Mouse (Mus musculus) kidney, adult 2 months (tissue): ENCODE measurements around the gene Gm4724. TPM values are rescaled to one million over a fixed set of nuclear protein-coding genes. Genes with fewer than 3 reads are reported as not detected.
"Not testable (repeated sequence)": the region's sequence is repeated elsewhere in the genome, so short reads cannot be mapped to it uniquely, and the experiment has no call there.

Source experiments
- DNase-seq: peaks from one replicate; pipeline ENCODE4 v3.0.0; 2021
- H3K27ac ChIP-seq: fragments of 200-500 bp; 2 replicates; pipeline ENCODE4 v1.5.1; 2012; ENCODE audit warnings: low read depth, low read length, control low read depth, inconsistent platforms; ENCODE audit not compliant: insufficient read depth
- H3K27me3 ChIP-seq: fragments of 200-500 bp; replicated peaks from 2 replicates; pipeline ENCODE4 v1.6.1; 2012; ENCODE audit warnings: mild to moderate bottlenecking, moderate library complexity, low read length, inconsistent platforms; ENCODE audit not compliant: control insufficient read depth, insufficient read depth
- H3K36me3 ChIP-seq: fragments of 200-500 bp; 2 replicates; pipeline ENCODE4 v1.6.1; 2012; ENCODE audit warnings: mild to moderate bottlenecking, moderate library complexity, low read length, inconsistent platforms; ENCODE audit not compliant: control insufficient read depth, insufficient read depth
- H3K4me1 ChIP-seq: fragments of 200-500 bp; 2 replicates; pipeline ENCODE4 v1.6.1; 2011; ENCODE audit warnings: low read length; ENCODE audit not compliant: control insufficient read depth, insufficient read depth
- H3K4me3 ChIP-seq: fragments of 200-500 bp; 2 replicates; pipeline ENCODE4 v1.5.1; 2011; ENCODE audit warnings: mild to moderate bottlenecking, low read depth, low read length, control low read depth; ENCODE audit not compliant: insufficient read depth
- whole genome bisulfite sequencing: fragments of 180-500 bp; shearing (Covaris S2); methylation state at CpG from one replicate; pipeline ENCODE4 v1.1.7; 2018; 5-methylcytosine and 5-hydroxymethylcytosine counted together
- polyA plus RNA-seq: library from polyadenylated mRNA; depleted of rRNA; stranded (reverse); fragments of >200 nt; gene quantifications from 2 replicates; pipeline ENCODE4 v1.2.3, GENCODE M21; 2012; rRNA removed

Gene Gm4724
- polyA plus RNA-seq = 5.0 and 7.6 TPM in 2 replicates

DNA sequence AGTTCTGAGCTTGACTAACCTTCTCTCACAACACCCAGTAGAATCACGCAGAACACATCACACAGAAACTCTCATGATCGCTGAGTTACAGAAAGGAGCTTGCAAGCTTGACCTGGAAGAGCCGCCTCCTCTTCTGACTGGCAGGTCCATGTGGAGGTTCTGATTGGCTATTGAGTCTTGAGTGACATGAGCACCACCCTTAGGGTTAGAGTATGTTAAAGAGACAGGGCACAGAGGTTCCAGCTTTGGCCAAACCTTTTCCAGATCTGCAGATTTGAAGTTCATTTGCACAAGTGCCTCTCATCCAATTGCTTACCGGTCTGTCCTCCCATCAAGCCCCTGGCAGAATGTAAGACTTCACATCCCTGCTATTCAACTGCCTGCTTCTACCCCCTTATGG, at the start of gene Gm4724:
Gene Gm4724, minus strand, starts transcription at position 101 of the 400 bp plus-strand sequence.
- not testable (repeated sequence) for H3K4me1 ChIP-seq, H3K36me3 ChIP-seq, H3K27ac ChIP-seq, H3K4me3 ChIP-seq, H3K27me3 ChIP-seq, DNase-seq
- no CpG with 5 or more reads among the region's 4 CpGs for WGBS

GRCm38 (mm10) chr2:175469685-175470084, 34.1 kb upstream of the Gm4724 start, which contains the start of gene Zfp965:
Gene Zfp965, plus strand, starts transcription at chr2:175469985.
- DNase-seq, H3K27ac ChIP-seq, H3K4me3 ChIP-seq, H3K27me3 ChIP-seq, H3K36me3 ChIP-seq, H3K4me1 ChIP-seq: not testable (repeated sequence)
- WGBS = no CpG with 5 or more reads among the region's 6 CpGs

Other genes with a start within 250 kb of the Gm4724 start
- gene Gm14391, start 228.9 kb downstream of the Gm4724 start, polyA plus RNA-seq = 6.2 and 8.9 TPM in 2 replicates
- gene Gm14440, start 160.7 kb downstream of the Gm4724 start, polyA plus RNA-seq = not detected in 2 replicates
- gene Gm4631, start 97.6 kb downstream of the Gm4724 start, polyA plus RNA-seq = 2.4 and 3.4 TPM in 2 replicates
- gene Zfp968, start 63.4 kb downstream of the Gm4724 start, polyA plus RNA-seq = 0.71 and 1.9 TPM in 2 replicates
- gene Zfp965, start 34.2 kb upstream of the Gm4724 start, polyA plus RNA-seq = 0.31 and 0.61 TPM in 2 replicates
- not detected in 2 replicates for gene Gm11007, start 208.2 kb upstream of the Gm4724 start, polyA plus RNA-seq